Mouse (Mus musculus): ENCODE data around the gene Plcl2.

DNA sequence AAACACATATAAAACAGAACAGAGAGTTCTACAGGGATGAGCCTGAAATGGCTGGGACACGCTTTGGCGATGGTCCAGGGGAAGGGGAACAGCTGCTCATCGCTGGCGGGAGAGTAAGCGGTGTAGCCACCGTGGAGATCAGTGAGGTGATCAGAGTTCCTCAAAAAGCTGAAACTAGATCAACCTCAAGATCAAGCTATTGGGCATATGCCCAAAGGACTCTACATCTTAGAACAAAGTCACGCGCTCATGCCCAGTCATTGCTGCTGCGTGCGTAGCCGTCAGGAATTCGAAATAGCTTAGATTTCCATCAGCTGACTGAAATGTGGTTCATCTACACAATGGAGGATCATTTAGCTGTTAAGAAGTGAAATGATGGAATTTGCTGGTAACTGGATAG lies 65.0 kb downstream of the Plcl2 start:
- TF ChIP-seq GATA1 (IDR thresholded peaks at IDR 0.05; ENCODE audit: borderline replicate concordance, low read length), result no peak
- no peak for TF ChIP-seq FLI1 (IDR thresholded peaks at IDR 0.05; ENCODE audit: low read length)
